In the genomic region with DNA sequence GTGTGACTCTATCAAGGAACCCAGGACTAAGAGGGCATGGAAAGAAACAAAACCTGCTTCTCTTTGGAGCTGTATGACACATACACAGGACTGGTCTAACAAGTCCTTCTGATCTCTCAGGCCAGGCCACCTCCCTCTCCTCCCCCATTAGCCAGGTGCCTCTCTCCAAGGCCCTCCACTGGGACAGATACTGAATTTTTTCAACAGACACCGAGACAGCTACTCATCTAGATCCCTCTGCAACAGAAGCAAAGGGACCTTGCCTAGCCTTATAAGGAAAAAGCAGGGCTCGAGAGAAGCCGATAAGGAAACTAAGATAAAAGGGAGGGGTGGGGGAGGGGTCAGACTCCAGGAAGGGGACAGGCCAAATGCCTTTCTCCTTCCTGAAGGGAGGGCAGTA, we compare ENCODE assay signal across 8 mouse cellular contexts. TPM values are rescaled to one million over a fixed set of nuclear protein-coding genes. Genes with fewer than 3 reads are reported as not detected.
A peak's percentile ranks its signal among the peaks of the same experiment; 100 is the strongest.
DNase-seq lines count a peak whose midpoint lies in the region; ATAC-seq and TF ChIP-seq lines count a peak whose summit lies in the region.

No protein-coding gene starts in this region.

- H3K27me3 ChIP-seq in midbrain, embryonic 10.5 days (ENCODE audit: low read depth, poor library complexity, severe bottlenecking): no peaks in the 10 kb centered on the region
- no peaks in the 10 kb centered on the region for H3K27me3 ChIP-seq in midbrain, postnatal 0 days (ENCODE audit: insufficient read depth, low read length)
- H3K27me3 ChIP-seq in intestine, embryonic 14.5 days (replicated peaks; ENCODE audit: control insufficient read depth, insufficient read depth, low read length): no peaks in the 10 kb centered on the region
- no peaks in the 10 kb centered on the region for H3K27me3 ChIP-seq in forebrain, postnatal 0 days (ENCODE audit: insufficient read depth, low read length)

- H3K4me1 ChIP-seq in midbrain, embryonic 10.5 days: peaks cover 51% of the 10 kb centered on the region
- 0 out of 2 replicates have a peak, but pooled peaks cover 7% of the 10 kb centered on the region for H3K4me1 ChIP-seq in midbrain, postnatal 0 days (ENCODE audit: insufficient read depth, low read length)
- H3K4me1 ChIP-seq in brown adipose tissue, adult 24 weeks (ENCODE audit: control insufficient read depth, insufficient read depth, insufficient read length, low read length): peaks cover 43% of the 10 kb centered on the region
- peaks cover 57% of the 10 kb centered on the region for H3K4me1 ChIP-seq in intestine, embryonic 14.5 days (replicated peaks; ENCODE audit: control insufficient read depth, insufficient read depth, low read length)
- H3K4me1 ChIP-seq in forebrain, postnatal 0 days (ENCODE audit: insufficient read depth): peaks cover 25% of the 10 kb centered on the region

- no peak for DNase-seq in midbrain, embryonic 10.5 days (ENCODE audit: low spot score)
- no peak for DNase-seq in midbrain, postnatal 0 days (ENCODE audit: low spot score)
- DNase-seq in intestine, embryonic 14.5 days (ENCODE audit: low spot score): peak; percentile 65
- DNase-seq in lung, postnatal 36 days: peak; percentile 73
- DNase-seq in spleen, postnatal 36 days (ENCODE audit: low spot score in 2 of 2): no peak
- DNase-seq in forebrain, postnatal 0 days: no peak
- no peak for DNase-seq in cerebellum, postnatal 10 days

- no peak overlapping the region for H3K4me3 ChIP-seq in midbrain, embryonic 10.5 days
- no peak overlapping the region for H3K4me3 ChIP-seq in midbrain, postnatal 0 days (ENCODE audit: low read depth, low read length)
- H3K4me3 ChIP-seq in brown adipose tissue, adult 24 weeks (ENCODE audit: insufficient read depth, low read depth, low read length): peak overlapping the region; percentile 21; the same call in 1 of the 2 replicates
- no peak overlapping the region for H3K4me3 ChIP-seq in intestine, embryonic 14.5 days (ENCODE audit: low read depth, low read length)
- H3K4me3 ChIP-seq in forebrain, postnatal 0 days (ENCODE audit: low read depth, low read length): no peak overlapping the region

- no peak for ATAC-seq in midbrain, postnatal 0 days (ENCODE audit: low FRiP score)
- peak; percentile 63 for ATAC-seq in intestine, embryonic 14.5 days (replicated peaks; ENCODE audit: low FRiP score, low TSS enrichment, low read depth)
- no peak for ATAC-seq in forebrain, postnatal 0 days

- H3K9me3 ChIP-seq in midbrain, embryonic 10.5 days (replicated peaks): no peaks in the 10 kb centered on the region
- H3K9me3 ChIP-seq in midbrain, postnatal 0 days (ENCODE audit: low read length): no peaks in the 10 kb centered on the region
- H3K9me3 ChIP-seq in intestine, embryonic 14.5 days (ENCODE audit: control insufficient read depth, low read length): no peaks in the 10 kb centered on the region
- no peaks in the 10 kb centered on the region for H3K9me3 ChIP-seq in forebrain, postnatal 0 days (ENCODE audit: low read length)

- TF ChIP-seq CTCF in midbrain, postnatal 0 days (IDR thresholded peaks at IDR 0.05): no peak
- TF ChIP-seq CTCF in forebrain, postnatal 0 days (IDR thresholded peaks at IDR 0.05; ENCODE audit: low read depth): no peak

- 0 out of 2 replicates have a peak, but pooled peaks cover 10% of the 10 kb centered on the region for H3K36me3 ChIP-seq in midbrain, embryonic 10.5 days
- H3K36me3 ChIP-seq in midbrain, postnatal 0 days (ENCODE audit: insufficient read depth, low read length): no peaks in the 10 kb centered on the region
- peaks cover 11% of the 10 kb centered on the region; the same call in 1 of the 2 replicates for H3K36me3 ChIP-seq in intestine, embryonic 14.5 days (ENCODE audit: control insufficient read depth, insufficient read depth, low read length)
- 0 out of 2 replicates have a peak, but pooled peaks cover 4% of the 10 kb centered on the region for H3K36me3 ChIP-seq in forebrain, postnatal 0 days (ENCODE audit: insufficient read depth)

- peak overlapping the region; percentile 43; the same call in 1 of the 2 replicates for H3K27ac ChIP-seq in midbrain, embryonic 10.5 days (replicated peaks)
- no peak overlapping the region for H3K27ac ChIP-seq in midbrain, postnatal 0 days (ENCODE audit: low read depth, low read length)
- H3K27ac ChIP-seq in brown adipose tissue, adult 24 weeks (replicated peaks; ENCODE audit: low read depth, low read length): peak overlapping the region; percentile 98
- peak overlapping the region; percentile 98 for H3K27ac ChIP-seq in intestine, embryonic 14.5 days (ENCODE audit: low read depth)
- no peak overlapping the region for H3K27ac ChIP-seq in forebrain, postnatal 0 days (ENCODE audit: low read depth, low read length)

- WGBS in midbrain, embryonic 10.5 days: 4% methylated on average over 3 of the region's 3 CpGs
- 10% methylated on average over 3 of the region's 3 CpGs for WGBS in midbrain, postnatal 0 days
- WGBS in intestine, embryonic 14.5 days: 5% methylated on average over 3 of the region's 3 CpGs
- 20% methylated on average over 3 of the region's 3 CpGs for WGBS in forebrain, postnatal 0 days

- H3K9ac ChIP-seq in midbrain, postnatal 0 days (replicated peaks; ENCODE audit: low read length, poor library complexity, severe bottlenecking): no peak overlapping the region
- no peak overlapping the region for H3K9ac ChIP-seq in intestine, embryonic 14.5 days (ENCODE audit: low read length)
- no peak overlapping the region for H3K9ac ChIP-seq in forebrain, postnatal 0 days

- no peak overlapping the region for H3K4me2 ChIP-seq in midbrain, postnatal 0 days (ENCODE audit: low read depth, low read length, poor library complexity, severe bottlenecking)
- H3K4me2 ChIP-seq in intestine, embryonic 14.5 days (ENCODE audit: low read length): no peak overlapping the region; the same call in none of the 2 replicates
- H3K4me2 ChIP-seq in forebrain, postnatal 0 days (ENCODE audit: low read depth): no peak overlapping the region

RNA-seq across cellular contexts. Expression of a gene that starts 17.6 kb away (rescaled TPM):
- polyA plus RNA-seq in midbrain, embryonic 10.5 days (2016; fragmentation: Nextera tagmentation; extraction: Ambion mirVana): 37.5 and 40.9 TPM in 2 replicates
- 81.1 and 82.9 TPM in 2 replicates for total RNA-seq in midbrain, postnatal 0 days (2014; rRNA removed)
- 13.7 and 15.8 TPM in 2 replicates for polyA plus RNA-seq in midbrain, postnatal 0 days (2015; fragmentation: Nextera tagmentation; extraction: Ambion mirVana)
- polyA plus RNA-seq in brown adipose tissue, adult 24 weeks (2012; ENCODE audit: insufficient read depth, insufficient read length, missing spikeins): 32.5 and 35.3 TPM in 2 replicates
- polyA plus RNA-seq in intestine, embryonic 14.5 days (2014; fragmentation: Nextera tagmentation; extraction: Ambion mirVana): 59.5 and 64.6 TPM in 2 replicates
- 86.2 and 87.7 TPM in 2 replicates for total RNA-seq in forebrain, postnatal 0 days (2014; rRNA removed)
- 15.7 and 18.1 TPM in 2 replicates for polyA plus RNA-seq in forebrain, postnatal 0 days (2015; fragmentation: Nextera tagmentation; extraction: Ambion mirVana)

RNA-seq across cellular contexts. Expression of a gene that starts 25.9 kb away (rescaled TPM):
- polyA plus RNA-seq in midbrain, embryonic 10.5 days (2016; fragmentation: Nextera tagmentation; extraction: Ambion mirVana): 0.22 and 0.47 TPM in 2 replicates
- total RNA-seq in midbrain, postnatal 0 days (2014; rRNA removed): not detected in 2 replicates
- polyA plus RNA-seq in midbrain, postnatal 0 days (2015; fragmentation: Nextera tagmentation; extraction: Ambion mirVana): 0.27 and 0.35 TPM in 2 replicates
- not detected in 2 replicates for polyA plus RNA-seq in brown adipose tissue, adult 24 weeks (2012; ENCODE audit: insufficient read depth, insufficient read length, missing spikeins)
- polyA plus RNA-seq in intestine, embryonic 14.5 days (2014; fragmentation: Nextera tagmentation; extraction: Ambion mirVana): 0.34 and 0.60 TPM in 2 replicates
- 0.10 TPM in 1 of 2 replicates, not detected in the other for total RNA-seq in forebrain, postnatal 0 days (2014; rRNA removed)
- 0.13 and 0.25 TPM in 2 replicates for polyA plus RNA-seq in forebrain, postnatal 0 days (2015; fragmentation: Nextera tagmentation; extraction: Ambion mirVana)

RNA-seq across cellular contexts. Expression of a gene that starts 37.6 kb away (rescaled TPM):
- polyA plus RNA-seq in midbrain, embryonic 10.5 days (2016; fragmentation: Nextera tagmentation; extraction: Ambion mirVana): 505 and 545 TPM in 2 replicates
- 180 and 269 TPM in 2 replicates for total RNA-seq in midbrain, postnatal 0 days (2014; rRNA removed)
- 210 and 211 TPM in 2 replicates for polyA plus RNA-seq in midbrain, postnatal 0 days (2015; fragmentation: Nextera tagmentation; extraction: Ambion mirVana)
- polyA plus RNA-seq in brown adipose tissue, adult 24 weeks (2012; ENCODE audit: insufficient read depth, insufficient read length, missing spikeins): 27.5 and 33.4 TPM in 2 replicates
- polyA plus RNA-seq in intestine, embryonic 14.5 days (2014; fragmentation: Nextera tagmentation; extraction: Ambion mirVana): 309 and 329 TPM in 2 replicates
- 194 and 244 TPM in 2 replicates for total RNA-seq in forebrain, postnatal 0 days (2014; rRNA removed)
- polyA plus RNA-seq in forebrain, postnatal 0 days (2015; fragmentation: Nextera tagmentation; extraction: Ambion mirVana): 228 and 259 TPM in 2 replicates

RNA-seq across cellular contexts. Expression of a gene that starts 44.8 kb away (rescaled TPM):
- polyA plus RNA-seq in midbrain, embryonic 10.5 days (2016; fragmentation: Nextera tagmentation; extraction: Ambion mirVana): not detected in 2 replicates
- not detected in 2 replicates for total RNA-seq in midbrain, postnatal 0 days (2014; rRNA removed)
- polyA plus RNA-seq in midbrain, postnatal 0 days (2015; fragmentation: Nextera tagmentation; extraction: Ambion mirVana): not detected in 2 replicates
- not detected in 2 replicates for polyA plus RNA-seq in brown adipose tissue, adult 24 weeks (2012; ENCODE audit: insufficient read depth, insufficient read length, missing spikeins)
- polyA plus RNA-seq in intestine, embryonic 14.5 days (2014; fragmentation: Nextera tagmentation; extraction: Ambion mirVana): not detected in 2 replicates
- not detected in 2 replicates for total RNA-seq in forebrain, postnatal 0 days (2014; rRNA removed)
- polyA plus RNA-seq in forebrain, postnatal 0 days (2015; fragmentation: Nextera tagmentation; extraction: Ambion mirVana): not detected in 2 replicates

RNA-seq across cellular contexts. Expression of a gene that starts 45.2 kb away (rescaled TPM):
- 46.8 and 48.4 TPM in 2 replicates for polyA plus RNA-seq in midbrain, embryonic 10.5 days (2016; fragmentation: Nextera tagmentation; extraction: Ambion mirVana)
- 43.0 and 45.3 TPM in 2 replicates for total RNA-seq in midbrain, postnatal 0 days (2014; rRNA removed)
- 47.4 and 49.5 TPM in 2 replicates for polyA plus RNA-seq in midbrain, postnatal 0 days (2015; fragmentation: Nextera tagmentation; extraction: Ambion mirVana)
- polyA plus RNA-seq in brown adipose tissue, adult 24 weeks (2012; ENCODE audit: insufficient read depth, insufficient read length, missing spikeins): 11.5 and 13.0 TPM in 2 replicates
- polyA plus RNA-seq in intestine, embryonic 14.5 days (2014; fragmentation: Nextera tagmentation; extraction: Ambion mirVana): 39.5 and 40.6 TPM in 2 replicates
- 46.8 and 47.5 TPM in 2 replicates for total RNA-seq in forebrain, postnatal 0 days (2014; rRNA removed)
- polyA plus RNA-seq in forebrain, postnatal 0 days (2015; fragmentation: Nextera tagmentation; extraction: Ambion mirVana): 45.8 and 48.7 TPM in 2 replicates

Comparison
In these comparisons a context has a peak if more than half of its experiments do, and no peak if none do; other contexts are left out.
1. H3K27ac ChIP-seq: peak in midbrain, embryonic 10.5 days (single experiment), brown adipose tissue, adult 24 weeks (single experiment) and intestine, embryonic 14.5 days (single experiment); none in midbrain, postnatal 0 days (single experiment) and forebrain, postnatal 0 days (single experiment).
2. DNase-seq: peak in intestine, embryonic 14.5 days (single experiment) and lung, postnatal 36 days (single experiment); none in midbrain, embryonic 10.5 days (single experiment), midbrain, postnatal 0 days (single experiment), spleen, postnatal 36 days (0 of 2), forebrain, postnatal 0 days (single experiment) and cerebellum, postnatal 10 days (0 of 2).